Mouse (Mus musculus): ENCODE data around the gene Pdzk1. TPM values are rescaled to one million over a fixed set of nuclear protein-coding genes. Genes with fewer than 3 reads are reported as not detected.

Gene Pdzk1
- polyA plus RNA-seq, 1 experiment from 2014 or later: not detected

GRCm38 (mm10) chr3:96867863-96868262, 38.8 kb downstream of the Pdzk1 start:
- Histone ChIP-seq H3K4me2 (ENCODE audit: low read depth, low read length, severe bottlenecking) (no peak overlapping the region), H3K4me1 (replicated peaks; ENCODE audit: control insufficient read depth, insufficient read depth, low read length) (no peaks in the 10 kb centered on the region), H3K27me3 (ENCODE audit: control insufficient read depth, insufficient read depth, low read length) (no peaks in the 10 kb centered on the region), H3K9ac (ENCODE audit: low read length) (no peak overlapping the region), H3K27ac (ENCODE audit: low read depth, low read length) (no peak overlapping the region), H3K4me3 (ENCODE audit: low read depth, low read length) (no peak overlapping the region), H3K9me3 (ENCODE audit: control insufficient read depth, low read length) (no peaks in the 10 kb centered on the region), H3K36me3 (ENCODE audit: control insufficient read depth, insufficient read depth, low read length) (no peaks in the 10 kb centered on the region; the same call in 1 of the 2 replicates)
- no peak for DNase-seq (ENCODE audit: low spot score)
- ATAC-seq (replicated peaks; ENCODE audit: low FRiP score): no peak
- WGBS: 92% methylated on average over 3 of the region's 3 CpGs

GRCm38 (mm10) chr3:96868566-96868965, 39.5 kb downstream of the Pdzk1 start:
- ATAC-seq (replicated peaks; ENCODE audit: low FRiP score): no peak
- Histone ChIP-seq H3K9me3 (ENCODE audit: control insufficient read depth, low read length) (no peaks in the 10 kb centered on the region), H3K4me2 (ENCODE audit: low read depth, low read length, severe bottlenecking) (no peak overlapping the region), H3K36me3 (ENCODE audit: control insufficient read depth, insufficient read depth, low read length) (no peaks in the 10 kb centered on the region; the same call in none of the 2 replicates), H3K4me3 (ENCODE audit: low read depth, low read length) (no peak overlapping the region), H3K9ac (ENCODE audit: low read length) (no peak overlapping the region), H3K27me3 (ENCODE audit: control insufficient read depth, insufficient read depth, low read length) (no peaks in the 10 kb centered on the region), H3K4me1 (replicated peaks; ENCODE audit: control insufficient read depth, insufficient read depth, low read length) (no peaks in the 10 kb centered on the region), H3K27ac (ENCODE audit: low read depth, low read length) (no peak overlapping the region)
- 90% methylated on average over 8 of the region's 8 CpGs for WGBS
- DNase-seq (ENCODE audit: low spot score): no peak

GRCm38 (mm10) chr3:96869091-96869490, 40.0 kb downstream of the Pdzk1 start:
- Histone ChIP-seq H3K27me3 (ENCODE audit: control insufficient read depth, insufficient read depth, low read length) (no peaks in the 10 kb centered on the region), H3K9me3 (ENCODE audit: control insufficient read depth, low read length) (no peaks in the 10 kb centered on the region), H3K36me3 (ENCODE audit: control insufficient read depth, insufficient read depth, low read length) (no peaks in the 10 kb centered on the region; the same call in none of the 2 replicates), H3K27ac (ENCODE audit: low read depth, low read length) (no peak overlapping the region), H3K4me1 (replicated peaks; ENCODE audit: control insufficient read depth, insufficient read depth, low read length) (no peaks in the 10 kb centered on the region), H3K4me3 (ENCODE audit: low read depth, low read length) (no peak overlapping the region), H3K9ac (ENCODE audit: low read length) (no peak overlapping the region), H3K4me2 (ENCODE audit: low read depth, low read length, severe bottlenecking) (no peak overlapping the region)
- ATAC-seq (replicated peaks; ENCODE audit: low FRiP score): no peak
- no peak for DNase-seq (ENCODE audit: low spot score)
- 92% methylated on average over 7 of the region's 7 CpGs for WGBS

- H3K4me3 ChIP-seq (ENCODE audit: low read depth, low read length): no peak overlapping the region
- no peaks in the 10 kb centered on the region; the same call in none of the 2 replicates for H3K36me3 ChIP-seq (ENCODE audit: control insufficient read depth, insufficient read depth, low read length)
- WGBS: 88% methylated on average over 2 of the region's 2 CpGs
- no peak overlapping the region for H3K9ac ChIP-seq (ENCODE audit: low read length)
- no peaks in the 10 kb centered on the region for H3K27me3 ChIP-seq (ENCODE audit: control insufficient read depth, insufficient read depth, low read length)
- DNase-seq (ENCODE audit: low spot score) (no peak), ATAC-seq (replicated peaks; ENCODE audit: low FRiP score) (no peak)
- H3K27ac ChIP-seq (ENCODE audit: low read depth, low read length): no peak overlapping the region
- H3K4me2 ChIP-seq (ENCODE audit: low read depth, low read length, severe bottlenecking): no peak overlapping the region
- no peaks in the 10 kb centered on the region for H3K4me1 ChIP-seq (replicated peaks; ENCODE audit: control insufficient read depth, insufficient read depth, low read length)
- no peaks in the 10 kb centered on the region for H3K9me3 ChIP-seq (ENCODE audit: control insufficient read depth, low read length)
Observed at GRCm38 (mm10) chr3:96870270-96870669, 41.2 kb downstream of the Pdzk1 start.

GRCm38 (mm10) chr3:96871070-96871469, 42.0 kb downstream of the Pdzk1 start:
- Histone ChIP-seq H3K4me1 (replicated peaks; ENCODE audit: control insufficient read depth, insufficient read depth, low read length) (no peaks in the 10 kb centered on the region), H3K4me3 (ENCODE audit: low read depth, low read length) (no peak overlapping the region), H3K27ac (ENCODE audit: low read depth, low read length) (no peak overlapping the region), H3K36me3 (ENCODE audit: control insufficient read depth, insufficient read depth, low read length) (no peaks in the 10 kb centered on the region; the same call in none of the 2 replicates), H3K27me3 (ENCODE audit: control insufficient read depth, insufficient read depth, low read length) (no peaks in the 10 kb centered on the region), H3K4me2 (ENCODE audit: low read depth, low read length, severe bottlenecking) (no peak overlapping the region), H3K9ac (ENCODE audit: low read length) (no peak overlapping the region), H3K9me3 (ENCODE audit: control insufficient read depth, low read length) (no peaks in the 10 kb centered on the region)
- ATAC-seq (replicated peaks; ENCODE audit: low FRiP score): no peak
- no peak for DNase-seq (ENCODE audit: low spot score)
- WGBS: 89% methylated on average over 8 of the region's 8 CpGs

GRCm38 (mm10) chr3:96872501-96872900, 43.4 kb downstream of the Pdzk1 start:
- WGBS: 95% methylated on average over 8 of the region's 8 CpGs
- no peak for ATAC-seq (replicated peaks; ENCODE audit: low FRiP score)
- Histone ChIP-seq H3K9ac (ENCODE audit: low read length) (no peak overlapping the region), H3K27me3 (ENCODE audit: control insufficient read depth, insufficient read depth, low read length) (no peaks in the 10 kb centered on the region), H3K4me2 (ENCODE audit: low read depth, low read length, severe bottlenecking) (no peak overlapping the region), H3K36me3 (ENCODE audit: control insufficient read depth, insufficient read depth, low read length) (no peaks in the 10 kb centered on the region; the same call in none of the 2 replicates), H3K4me1 (replicated peaks; ENCODE audit: control insufficient read depth, insufficient read depth, low read length) (no peaks in the 10 kb centered on the region), H3K9me3 (ENCODE audit: control insufficient read depth, low read length) (no peaks in the 10 kb centered on the region), H3K4me3 (ENCODE audit: low read depth, low read length) (no peak overlapping the region), H3K27ac (ENCODE audit: low read depth, low read length) (no peak overlapping the region)
- DNase-seq (ENCODE audit: low spot score): no peak

GRCm38 (mm10) chr3:96874808-96875571, 45.9 kb downstream of the Pdzk1 start:
- H3K4me3 ChIP-seq (ENCODE audit: low read depth, low read length): no peak overlapping the region
- no peak overlapping the region for H3K4me2 ChIP-seq (ENCODE audit: low read depth, low read length, severe bottlenecking)
- H3K27ac ChIP-seq (ENCODE audit: low read depth, low read length): no peak overlapping the region
- DNase-seq (ENCODE audit: low spot score) (no peak), ATAC-seq (replicated peaks; ENCODE audit: low FRiP score) (no peak)
- no peak overlapping the region for H3K9ac ChIP-seq (ENCODE audit: low read length)
- H3K9me3 ChIP-seq (ENCODE audit: control insufficient read depth, low read length): no peaks in the 10 kb centered on the region
- no peaks in the 10 kb centered on the region for H3K27me3 ChIP-seq (ENCODE audit: control insufficient read depth, insufficient read depth, low read length)
- no peaks in the 10 kb centered on the region for H3K4me1 ChIP-seq (replicated peaks; ENCODE audit: control insufficient read depth, insufficient read depth, low read length)
- H3K36me3 ChIP-seq (ENCODE audit: control insufficient read depth, insufficient read depth, low read length): no peaks in the 10 kb centered on the region; the same call in 1 of the 2 replicates
- 86% methylated on average over 7 of the region's 7 CpGs for whole genome bisulfite sequencing

- H3K4me2 ChIP-seq (ENCODE audit: low read depth, low read length, severe bottlenecking): no peak overlapping the region
- H3K4me1 ChIP-seq (replicated peaks; ENCODE audit: control insufficient read depth, insufficient read depth, low read length): no peaks in the 10 kb centered on the region
- no peak overlapping the region for H3K9ac ChIP-seq (ENCODE audit: low read length)
- H3K9me3 ChIP-seq (ENCODE audit: control insufficient read depth, low read length): no peaks in the 10 kb centered on the region
- H3K36me3 ChIP-seq (ENCODE audit: control insufficient read depth, insufficient read depth, low read length): no peaks in the 10 kb centered on the region; the same call in 1 of the 2 replicates
- WGBS: 89% methylated on average over 9 of the region's 9 CpGs
- H3K27me3 ChIP-seq (ENCODE audit: control insufficient read depth, insufficient read depth, low read length): no peaks in the 10 kb centered on the region
- no peak overlapping the region for H3K4me3 ChIP-seq (ENCODE audit: low read depth, low read length)
- ATAC-seq (replicated peaks; ENCODE audit: low FRiP score): no peak
- H3K27ac ChIP-seq (ENCODE audit: low read depth, low read length): no peak overlapping the region
- no peak for DNase-seq (ENCODE audit: low spot score)
Observed at GRCm38 (mm10) chr3:96879536-96879935, 50.5 kb downstream of the Pdzk1 start.

GRCm38 (mm10) chr3:96880385-96880784, 51.3 kb downstream of the Pdzk1 start:
- Histone ChIP-seq H3K9ac (ENCODE audit: low read length) (no peak overlapping the region), H3K4me2 (ENCODE audit: low read depth, low read length, severe bottlenecking) (no peak overlapping the region), H3K27ac (ENCODE audit: low read depth, low read length) (no peak overlapping the region), H3K9me3 (ENCODE audit: control insufficient read depth, low read length) (no peaks in the 10 kb centered on the region), H3K27me3 (ENCODE audit: control insufficient read depth, insufficient read depth, low read length) (no peaks in the 10 kb centered on the region), H3K36me3 (ENCODE audit: control insufficient read depth, insufficient read depth, low read length) (no peaks in the 10 kb centered on the region; the same call in 1 of the 2 replicates), H3K4me3 (ENCODE audit: low read depth, low read length) (no peak overlapping the region), H3K4me1 (replicated peaks; ENCODE audit: control insufficient read depth, insufficient read depth, low read length) (no peaks in the 10 kb centered on the region)
- DNase-seq (ENCODE audit: low spot score) (no peak), ATAC-seq (replicated peaks; ENCODE audit: low FRiP score) (no peak)
- WGBS: 88% methylated on average over 4 of the region's 4 CpGs

Data from forebrain, embryonic 11.5 days (tissue).